Mouse (Mus musculus) ES-Bruce4 (cell line): ENCODE measurements around the gene Eml3. TPM values are rescaled to one million over a fixed set of nuclear protein-coding genes. Genes with fewer than 3 reads are reported as not detected.
A peak's percentile ranks its signal among the peaks of the same experiment; 100 is the strongest.
"Not testable (repeated sequence)": the region's sequence is repeated elsewhere in the genome, so short reads cannot be mapped to it uniquely, and the experiment has no call there.

Experiments used
- H3K27ac ChIP-seq: 2 replicates; pipeline ENCODE4 v1.5.1; 2012; ENCODE audit warnings: low read length, inconsistent platforms; ENCODE audit not compliant: insufficient read depth
- H3K27me3 ChIP-seq: 2 replicates; pipeline ENCODE4 v1.6.1; 2012; ENCODE audit warnings: mild to moderate bottlenecking, low read length, inconsistent platforms; ENCODE audit not compliant: control insufficient read depth, poor library complexity, insufficient read depth, severe bottlenecking
- H3K36me3 ChIP-seq: 2 replicates; pipeline ENCODE4 v1.6.1; 2012; ENCODE audit warnings: inconsistent platforms, mild to moderate bottlenecking, low read length, moderate library complexity; ENCODE audit not compliant: control insufficient read depth, poor library complexity, insufficient read depth, severe bottlenecking
- H3K4me1 ChIP-seq: one replicate; pipeline ENCODE4 v1.8.1; 2011; ENCODE audit warnings: low read length; ENCODE audit not compliant: control insufficient read depth, insufficient read depth
- H3K4me3 ChIP-seq: 2 replicates; pipeline ENCODE4 v1.5.1; 2011; ENCODE audit warnings: low read depth, mild to moderate bottlenecking, low read length
- H3K9ac ChIP-seq: 2 replicates; pipeline ENCODE4 v1.6.1; 2012; ENCODE audit warnings: low read depth, mild to moderate bottlenecking, inconsistent platforms; ENCODE audit not compliant: poor library complexity, severe bottlenecking
- H3K9me3 ChIP-seq: replicated peaks from 2 replicates; pipeline ENCODE4 v1.6.1; 2012; ENCODE audit warnings: mild to moderate bottlenecking, low read length, inconsistent platforms; ENCODE audit not compliant: control insufficient read depth, poor library complexity, insufficient read depth, severe bottlenecking
- CTCF ChIP-seq: IDR thresholded peaks from one replicate; pipeline ENCODE4 v1.8.1; 2011; ENCODE audit warnings: low read depth, low read length
- EP300 ChIP-seq: IDR thresholded peaks from 2 replicates; pipeline ENCODE4 v1.6.1; 2011; ENCODE audit warnings: low read depth, low read length; ENCODE audit not compliant: insufficient read depth
- POLR2A ChIP-seq: IDR thresholded peaks from one replicate; pipeline ENCODE4 v1.8.1; 2011; ENCODE audit warnings: low read length; ENCODE audit not compliant: insufficient read depth
- polyA plus RNA-seq: library from polyadenylated mRNA; stranded (reverse); fragments of >200 nt; gene quantifications from 2 replicates; pipeline ENCODE4 v1.2.4, GENCODE M21; 2011; ENCODE audit warnings: low read depth; ENCODE audit not compliant: missing spikeins, insufficient read depth, insufficient read length

Gene Eml3
- polyA plus RNA-seq, 1 experiment, result 19.2 TPM

DNA sequence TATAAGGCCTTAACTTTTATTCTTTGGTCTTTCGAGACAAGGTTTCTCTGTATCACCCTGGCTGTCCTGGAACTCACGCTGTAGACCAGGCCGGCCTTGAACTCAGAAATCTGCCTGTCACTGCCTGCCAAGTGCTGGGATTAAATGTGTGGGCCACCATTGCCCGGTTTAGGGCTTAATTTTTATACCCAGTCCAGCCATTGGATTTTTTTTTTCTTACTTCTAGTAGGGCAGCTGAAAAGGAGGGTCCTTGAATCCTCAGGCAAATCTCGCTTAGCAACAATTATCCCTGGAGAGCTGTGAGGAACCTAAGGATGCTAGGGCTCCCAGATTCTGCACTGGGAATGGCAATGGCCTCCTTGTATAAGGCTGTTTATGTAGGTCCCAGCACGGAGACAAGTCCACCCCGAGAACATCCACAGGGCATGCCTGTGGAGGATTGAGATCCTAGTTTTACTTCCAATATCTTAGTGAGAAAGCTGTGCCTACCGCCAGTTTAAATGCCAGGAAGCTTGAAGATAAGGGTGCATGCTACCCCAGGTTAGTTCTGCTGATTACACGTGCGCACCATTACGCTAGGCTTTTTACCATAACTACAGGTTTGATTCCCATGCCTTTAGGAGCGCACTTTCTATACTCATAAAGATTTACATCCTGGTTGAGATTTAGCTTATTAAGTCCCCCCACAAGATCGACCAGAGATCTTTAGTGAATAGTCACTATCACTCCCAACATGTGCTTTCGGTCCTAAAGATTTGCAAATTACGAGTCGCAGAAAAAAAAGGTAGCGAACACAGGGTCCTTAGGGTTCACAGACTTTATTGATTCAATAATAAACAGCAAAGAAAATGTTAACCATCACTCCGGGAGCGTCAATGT is 41.5 kb upstream of the Eml3 start:
- Histone ChIP-seq H3K27ac (peak overlapping the region; percentile 93), H3K27me3 (no peaks in the 10 kb centered on the region), H3K36me3 (peaks cover 29% of the 10 kb centered on the region), H3K4me3 (peak overlapping the region; percentile 98), H3K9me3 (no peaks in the 10 kb centered on the region), H3K9ac (peak overlapping the region; percentile 99), H3K4me1 (peaks cover 3% of the 10 kb centered on the region)
- TF ChIP-seq CTCF (no peak), POLR2A (peak; percentile 43)

DNA sequence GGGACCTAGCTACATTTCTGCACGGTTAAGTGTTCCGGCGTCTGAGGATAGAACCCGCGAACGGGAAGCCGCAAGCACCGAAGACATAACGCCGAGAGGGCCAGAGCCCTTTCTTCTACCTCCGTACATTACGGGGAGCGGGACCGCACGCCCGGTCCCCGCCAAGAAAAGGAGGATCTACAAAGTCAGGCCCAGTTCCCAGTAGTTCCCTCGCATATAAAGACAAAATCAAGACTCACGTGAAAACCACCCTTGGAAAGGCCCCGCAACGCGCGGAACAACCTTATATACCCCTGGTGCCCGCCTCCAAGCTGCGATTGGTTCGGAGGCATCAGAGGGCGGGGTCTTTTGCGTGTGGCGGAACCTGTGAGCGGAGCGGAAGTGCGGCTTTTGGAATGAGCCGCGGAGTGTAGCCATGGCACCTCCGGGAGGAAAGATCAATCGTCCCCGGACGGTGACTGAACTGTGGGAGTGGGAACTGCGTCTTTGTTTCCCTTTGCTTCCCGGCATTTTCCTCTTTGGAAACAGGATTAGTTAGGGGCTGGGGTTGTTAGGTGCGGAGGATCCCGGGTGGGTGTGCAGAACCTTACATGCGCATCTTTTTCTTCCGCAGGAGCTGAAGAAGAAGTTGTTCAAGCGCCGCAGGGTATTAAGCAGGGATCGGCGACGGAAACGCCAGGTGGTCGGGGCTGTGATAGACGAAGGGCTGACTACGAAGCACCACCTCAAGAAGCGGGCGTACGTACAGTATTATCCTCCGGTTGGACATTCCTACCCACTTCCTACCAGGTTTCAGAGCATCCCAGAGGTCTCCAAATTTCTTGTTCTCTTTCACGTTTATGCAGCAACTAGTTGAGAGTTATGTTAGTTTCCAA is 40.6 kb upstream of the Eml3 start, which contains the start of the genes 1810009A15Rik and Gm49416:
1810009A15Rik (plus strand) TSS at position 343 of the 875 bp plus-strand sequence.
Gm49416 (plus strand) TSS at position 416 of the 875 bp plus-strand sequence.
- H3K36me3 ChIP-seq, result peaks cover 29% of the 10 kb centered on the region
- TF ChIP-seq POLR2A (peak; percentile 91), EP300 (no peak)

GRCm38 (mm10) chr19:8892829-8893766 is 36.3 kb upstream of the Eml3 start, which contains the start of gene Ints5:
Ints5 (plus strand) TSS chr19:8893005.
- Histone ChIP-seq H3K36me3 (peaks cover 36% of the 10 kb centered on the region), H3K4me1 (peaks cover 1% of the 10 kb centered on the region), H3K9ac (peak within 1 kb of the TSS; percentile 96)

More for the DNA sequence above, 40.6 kb upstream of the Eml3 start, which contains the start of the genes 1810009A15Rik and Gm49416:
- no peaks in the 10 kb centered on the region for H3K27me3 ChIP-seq
- peaks cover 3% of the 10 kb centered on the region for H3K4me1 ChIP-seq
- no peaks in the 10 kb centered on the region for H3K9me3 ChIP-seq
- H3K27ac ChIP-seq, result peak within 1 kb of the TSS; percentile 93
- H3K4me3 ChIP-seq, result peak within 1 kb of the TSS; percentile 98
- peak within 1 kb of the TSS; percentile 99 for H3K9ac ChIP-seq

GRCm38 (mm10) chr19:8895397-8895960 is 33.9 kb upstream of the Eml3 start:
- H3K9ac ChIP-seq, result no peak overlapping the region

More at GRCm38 (mm10) chr19:8892829-8893766, 36.3 kb upstream of the Eml3 start, which contains the start of gene Ints5:
- Histone ChIP-seq H3K4me3 (peak within 1 kb of the TSS; percentile 90), H3K27ac (peak within 1 kb of the TSS; percentile 10), H3K9me3 (no peaks in the 10 kb centered on the region), H3K27me3 (no peaks in the 10 kb centered on the region)
- TF ChIP-seq POLR2A, result peak; percentile 66
- no peak for TF ChIP-seq CTCF
- TF ChIP-seq EP300, result peak; percentile 63; the same call in 1 of the 2 replicates

GRCm38 (mm10) chr19:8896231-8896630 is 33.1 kb upstream of the Eml3 start:
- H3K9ac ChIP-seq, H3K4me3 ChIP-seq, H3K4me1 ChIP-seq, H3K27me3 ChIP-seq, H3K9me3 ChIP-seq, H3K27ac ChIP-seq: not testable (repeated sequence)
- H3K36me3 ChIP-seq, result peaks cover 19% of the 10 kb centered on the region

More at GRCm38 (mm10) chr19:8895397-8895960, 33.9 kb upstream of the Eml3 start:
- TF ChIP-seq POLR2A (no peak), CTCF (no peak), EP300 (no peak)
- H3K27me3 ChIP-seq, result no peaks in the 10 kb centered on the region
- no peak overlapping the region for H3K27ac ChIP-seq
- H3K4me1 ChIP-seq, result no peaks in the 10 kb centered on the region
- H3K4me3 ChIP-seq, result no peak overlapping the region
- H3K36me3 ChIP-seq, result peaks cover 26% of the 10 kb centered on the region
- no peaks in the 10 kb centered on the region for H3K9me3 ChIP-seq

GRCm38 (mm10) chr19:8897211-8897864 is 32.0 kb upstream of the Eml3 start:
- H3K27me3 ChIP-seq, H3K9me3 ChIP-seq, H3K4me1 ChIP-seq: not testable (repeated sequence)
- Histone ChIP-seq H3K9ac (peak overlapping the region; percentile 45), H3K27ac (peak overlapping the region; percentile 60), H3K36me3 (peaks cover 21% of the 10 kb centered on the region), H3K4me3 (peak overlapping the region; percentile 28)
